Mouse (Mus musculus) heart, adult 2 months (tissue): ENCODE measurements around the gene Uba1. TPM values are rescaled to one million over a fixed set of nuclear protein-coding genes. Genes with fewer than 3 reads are reported as not detected.
A peak's percentile ranks its signal among the peaks of the same experiment; 100 is the strongest.

ENCODE experiments used
- DNase-seq, 2 experiments: peaks; one replicate each; pipeline ENCODE4 v3.0.0; 2021
- H3K27ac ChIP-seq: fragments of 200-600 bp; 2 replicates; pipeline ENCODE4 v1.8.1; 2022
- H3K27me3 ChIP-seq: fragments of 200-500 bp; 2 replicates; pipeline ENCODE4 v1.6.1; 2012; ENCODE audit warnings: mild to moderate bottlenecking, low read length, inconsistent platforms, mixed read lengths; ENCODE audit not compliant: control insufficient read depth, insufficient read depth
- H3K36me3 ChIP-seq: fragments of 200-500 bp; 2 replicates; pipeline ENCODE4 v1.6.1; 2012; ENCODE audit warnings: low read length, inconsistent platforms; ENCODE audit not compliant: control insufficient read depth, insufficient read depth
- H3K4me1 ChIP-seq: fragments of 200-500 bp; 2 replicates; pipeline ENCODE4 v1.6.1; 2011; ENCODE audit warnings: low read length; ENCODE audit not compliant: control insufficient read depth, insufficient read depth
- H3K4me3 ChIP-seq: fragments of 200-600 bp; 2 replicates; pipeline ENCODE4 v1.8.1; 2022
- H3K79me2 ChIP-seq: fragments of 200-500 bp; replicated peaks from 2 replicates; pipeline ENCODE4 v1.6.1; 2012; ENCODE audit warnings: mild to moderate bottlenecking, inconsistent platforms, low read length, moderate library complexity, mixed read lengths; ENCODE audit not compliant: control insufficient read depth, insufficient read depth
- H3K9ac ChIP-seq: fragments of 200-500 bp; 2 replicates; pipeline ENCODE4 v1.6.1; 2012; ENCODE audit warnings: low read depth, mild to moderate bottlenecking, control low read depth, inconsistent platforms, low read length, mixed read lengths
- CTCF ChIP-seq: fragments of 200-600 bp; IDR thresholded peaks from 2 replicates; pipeline ENCODE4 v1.8.1; 2022; ENCODE audit warnings: antibody characterized with exemption, mild to moderate bottlenecking, moderate library complexity
- EP300 ChIP-seq: fragments of 200-500 bp; IDR thresholded peaks from 2 replicates; pipeline ENCODE4 v1.6.1; 2011; ENCODE audit warnings: low read depth, low read length, control low read depth; ENCODE audit not compliant: insufficient read depth
- POLR2A ChIP-seq: fragments of 200-500 bp; IDR thresholded peaks from 2 replicates; pipeline ENCODE4 v1.6.1; 2011; ENCODE audit warnings: mild to moderate bottlenecking, low read depth, low read length, control low read depth; ENCODE audit not compliant: insufficient read depth
- WGBS: fragments of 180-500 bp; shearing (Covaris S2); methylation state at CpG from one replicate; pipeline ENCODE4 v1.1.7; 2018; 5-methylcytosine and 5-hydroxymethylcytosine counted together
- intact Hi-C: fragments of 180-260 bp; cut with DNase I; formaldehyde crosslinking; loops from one replicate; pipeline ENCODE4 v1.15.1; 2025
- long read RNA-seq: library from polyadenylated mRNA; stranded (forward); transcript quantifications from one replicate; pipeline ENCODE4 v2.0.0, GENCODE M21; 2021
- polyA plus RNA-seq: library from polyadenylated mRNA; depleted of rRNA; stranded (reverse); fragments of >200 nt; gene quantifications from 2 replicates; pipeline ENCODE4 v1.2.3, GENCODE M21; 2012; rRNA removed
- total RNA-seq, 2 experiments: library from RNA; stranded (reverse); gene quantifications; 2 replicates each; pipeline ENCODE4 v1.2.3; 2021

Gene Uba1
- 100 to 1,000 TPM; 206 to 211 TPM for total RNA-seq
- polyA plus RNA-seq, result 180 and 241 TPM in 2 replicates
- long read RNA-seq, full-length matches to known transcripts, result 137 of 177 reads
- long read RNA-seq, partial matches to known transcripts, result 28 of 177 reads
- long read RNA-seq, other reads (novel, unspliced or antisense), result 12 of 177 reads

- WGBS, result 17% methylated on average over 27 of the region's 27 CpGs
- peak; percentile 82 to 83 for DNase-seq
- TF ChIP-seq POLR2A (peak; percentile 59), CTCF (no peak)
- peak within 1 kb of the TSS; percentile 45 for H3K4me3 ChIP-seq
- H3K79me2 ChIP-seq, result no peaks in the 10 kb centered on the region
- H3K4me1 ChIP-seq, result no peaks in the 10 kb centered on the region
- H3K36me3 ChIP-seq, result no peaks in the 10 kb centered on the region
- intact Hi-C loops, result no loop called here
- H3K27ac ChIP-seq, result peak within 1 kb of the TSS; percentile 81
- H3K27me3 ChIP-seq, result no peaks in the 10 kb centered on the region
- H3K9ac ChIP-seq, result peak within 1 kb of the TSS; percentile 68
Measured at GRCm38 (mm10) chrX:20658026-20658652, at the start of gene Uba1. TSS of gene Uba1 (plus strand) at chrX:20658326.

GRCm38 (mm10) chrX:20608500-20608899 is 49.6 kb upstream of the Uba1 start:
- Histone ChIP-seq H3K36me3 (no peaks in the 10 kb centered on the region), H3K4me3 (no peak overlapping the region), H3K27ac (no peak overlapping the region), H3K4me1 (no peaks in the 10 kb centered on the region), H3K9ac (no peak overlapping the region), H3K79me2 (no peaks in the 10 kb centered on the region), H3K27me3 (no peaks in the 10 kb centered on the region)
- DNase-seq, result no peak
- TF ChIP-seq POLR2A (no peak), EP300 (no peak), CTCF (no peak)
- WGBS, result 77% methylated on average over 4 of the region's 4 CpGs
- intact Hi-C loops, result no loop called here

- no peak for TF ChIP-seq EP300
- TF ChIP-seq CTCF, result no peak
- no peak for TF ChIP-seq POLR2A
- H3K9ac ChIP-seq, result peak overlapping the region; percentile 89
- 16% methylated on average over 17 of the region's 17 CpGs for WGBS
- H3K4me3 ChIP-seq, result peak overlapping the region; percentile 57
- H3K36me3 ChIP-seq, result peaks cover 2% of the 10 kb centered on the region; the same call in 1 of the 2 replicates
- H3K79me2 ChIP-seq, result no peaks in the 10 kb centered on the region
- H3K4me1 ChIP-seq, result no peaks in the 10 kb centered on the region; the same call in 1 of the 2 replicates
- intact Hi-C loops, result loop anchor here (5.0 kb wide), 1 partner anchor 45 kb away; no protein-coding TSS in a partner anchor
- H3K27me3 ChIP-seq, result no peaks in the 10 kb centered on the region
- peak overlapping the region; percentile 92 for H3K27ac ChIP-seq
- no peak for DNase-seq
Measured at GRCm38 (mm10) chrX:20616861-20617175, 41.3 kb upstream of the Uba1 start.

- Histone ChIP-seq H3K27ac (peak within 1 kb of the TSS; percentile 92), H3K4me1 (no peaks in the 10 kb centered on the region; the same call in 1 of the 2 replicates), H3K36me3 (peaks cover 2% of the 10 kb centered on the region; the same call in 1 of the 2 replicates), H3K9ac (peak within 1 kb of the TSS; percentile 100), H3K4me3 (peak within 1 kb of the TSS; percentile 57), H3K79me2 (no peaks in the 10 kb centered on the region), H3K27me3 (no peaks in the 10 kb centered on the region)
- WGBS, result 12% methylated on average over 49 of the region's 49 CpGs
- TF ChIP-seq CTCF, result no peak
- TF ChIP-seq EP300, result 0 out of 2 replicates have a peak, but pooled peaks have one; percentile 6
- peak; percentile 59 for TF ChIP-seq POLR2A
- intact Hi-C loops, result loop anchor here (5.0 kb wide), 1 partner anchor 45 kb away; no protein-coding TSS in a partner anchor
- peak; percentile 81 to 88 for DNase-seq
Measured at GRCm38 (mm10) chrX:20617176-20617902, 40.8 kb upstream of the Uba1 start, which contains the start of the genes Rbm10 and Ndufb11. TSS of gene Rbm10 (plus strand) at chrX:20617503. TSS of gene Ndufb11 (minus strand) at chrX:20617619.

GRCm38 (mm10) chrX:20617903-20618399 is 40.2 kb upstream of the Uba1 start:
- H3K36me3 ChIP-seq, result peaks cover 2% of the 10 kb centered on the region; the same call in 1 of the 2 replicates
- no peak for TF ChIP-seq EP300
- TF ChIP-seq CTCF, result no peak
- no peak for TF ChIP-seq POLR2A
- 21% methylated on average over 31 of the region's 31 CpGs for WGBS
- H3K4me1 ChIP-seq, result no peaks in the 10 kb centered on the region; the same call in 1 of the 2 replicates
- peak overlapping the region; percentile 100 for H3K9ac ChIP-seq
- peak overlapping the region; percentile 57 for H3K4me3 ChIP-seq
- H3K27me3 ChIP-seq, result no peaks in the 10 kb centered on the region
- no peaks in the 10 kb centered on the region for H3K79me2 ChIP-seq
- no peak for DNase-seq
- H3K27ac ChIP-seq, result peak overlapping the region; percentile 92
- intact Hi-C loops, result loop anchor here (5.0 kb wide), 1 partner anchor 44 kb away; no protein-coding TSS in a partner anchor
